Comparison of ENCODE assay signal across 11 mouse cellular contexts in genomic region chr1:156955926-156956760, GRCm38 (mm10). TPM values are rescaled to one million over a fixed set of nuclear protein-coding genes. Genes with fewer than 3 reads are reported as not detected.
DNase-seq lines count a peak whose midpoint lies in the region; ATAC-seq lines count a peak whose summit lies in the region.
"Had no signal": no experiment of that assay in that cellular context is flagged by ENCODE, and none has a peak within 500 bp of the region (broad histone marks: within the 10 kb centered on the region; RNA-seq: fewer than 3 reads in every experiment).

No protein-coding gene starts in this region.

- no peak for DNase-seq in heart, postnatal 36 days
- peak; percentile 57 to 74 for DNase-seq in thymus, postnatal 36 days
- no peak for DNase-seq in layer of hippocampus, adult 9-10 months (ENCODE audit: low spot score)
- no peak for DNase-seq in layer of hippocampus, adult 9-11 months
- DNase-seq: kidney, adult 8-10 months had no signal

- H3K4me2 ChIP-seq in heart, embryonic 11.5 days: peak overlapping the region; percentile 36
- H3K4me2 ChIP-seq in kidney, embryonic 16.5 days (replicated peaks; ENCODE audit: low read depth, low read length): no peak overlapping the region

- ATAC-seq in heart, embryonic 11.5 days (replicated peaks; ENCODE audit: insufficient number of reproducible peaks, low FRiP score, low TSS enrichment): no peak
- peak; percentile 99 for ATAC-seq in inflammation-experienced regulatory T-cells, adult 6 months
- ATAC-seq in megakaryocyte progenitor cell, adult 5-6 weeks (replicated peaks; ENCODE audit: poor library complexity): peak; percentile 88
- ATAC-seq in kidney, embryonic 16.5 days (ENCODE audit: low FRiP score, low TSS enrichment): no peak

- no peaks in the 10 kb centered on the region for H3K36me3 ChIP-seq in heart, embryonic 11.5 days (ENCODE audit: control insufficient read depth, insufficient read depth, low read length)
- H3K36me3 ChIP-seq in kidney, embryonic 16.5 days (ENCODE audit: insufficient read depth, low read length): no peaks in the 10 kb centered on the region
- H3K36me3 ChIP-seq: forebrain, embryonic 10.5 days; midbrain, embryonic 10.5 days had no signal

- 45% methylated on average over 17 of the region's 17 CpGs for WGBS in heart, embryonic 11.5 days (ENCODE audit: insufficient replicate concordance)
- 66% methylated on average over 17 of the region's 17 CpGs for WGBS in kidney, embryonic 16.5 days

- H3K4me3 ChIP-seq in heart, embryonic 11.5 days (ENCODE audit: low read depth, low read length): no peak overlapping the region
- H3K4me3 ChIP-seq in kidney, embryonic 16.5 days (ENCODE audit: low read length): no peak overlapping the region
- H3K4me3 ChIP-seq: forebrain, embryonic 10.5 days; midbrain, embryonic 10.5 days had no signal

- H3K27ac ChIP-seq in heart, embryonic 11.5 days (ENCODE audit: low read depth, low read length): no peak overlapping the region
- no peak overlapping the region for H3K27ac ChIP-seq in kidney, embryonic 16.5 days (ENCODE audit: low read length)
- H3K27ac ChIP-seq: forebrain, embryonic 10.5 days; midbrain, embryonic 10.5 days had no signal

- intact Hi-C loops in heart, postnatal 36 days (cut with DNase I): no loop called here

- H3K9me3 ChIP-seq in heart, embryonic 11.5 days (replicated peaks; ENCODE audit: control insufficient read depth, low read length): no peaks in the 10 kb centered on the region
- no peaks in the 10 kb centered on the region for H3K9me3 ChIP-seq in kidney, embryonic 16.5 days (ENCODE audit: low read length)
- H3K9me3 ChIP-seq: forebrain, embryonic 10.5 days; midbrain, embryonic 10.5 days had no signal

- no peak overlapping the region for H3K9ac ChIP-seq in heart, embryonic 11.5 days (ENCODE audit: low read depth, low read length)
- H3K9ac ChIP-seq in kidney, embryonic 16.5 days (replicated peaks; ENCODE audit: low read length): no peak overlapping the region

- no peaks in the 10 kb centered on the region for H3K27me3 ChIP-seq in heart, embryonic 11.5 days (ENCODE audit: control insufficient read depth, insufficient read depth, low read length)
- no peaks in the 10 kb centered on the region for H3K27me3 ChIP-seq in kidney, embryonic 16.5 days (ENCODE audit: insufficient read depth, low read length)

- H3K4me1 ChIP-seq in heart, embryonic 11.5 days (ENCODE audit: control insufficient read depth, insufficient read depth, low read length): peaks cover 13% of the 10 kb centered on the region; the same call in 1 of the 2 replicates
- 0 out of 2 replicates have a peak, but pooled peaks cover 2% of the 10 kb centered on the region for H3K4me1 ChIP-seq in kidney, embryonic 16.5 days (ENCODE audit: insufficient read depth, low read length)

RNA-seq across cellular contexts. Expression of gene Ralgps2, which starts 16.7 kb away (rescaled TPM):
- 42.6 and 44.1 TPM in 2 replicates for polyA plus RNA-seq in heart, embryonic 11.5 days (2014; fragmentation: Nextera tagmentation; extraction: Ambion mirVana)
- total RNA-seq in heart, postnatal 36 days (2021): 10 to 100 TPM; 10.4 to 12.0 TPM
- 10 to 100 TPM; 24.6 to 48.2 (median 34.1) TPM for polyA plus RNA-seq in inflammation-experienced regulatory T-cells, adult 6 months (2017; shearing (Covaris generic))
- total RNA-seq in megakaryocyte progenitor cell, adult 5-6 weeks (2015): 12.8 and 19.5 TPM in 2 replicates
- total RNA-seq in megakaryocyte progenitor cell, adult 5-6 weeks (2017): 32.5 and 34.0 TPM in 2 replicates
- polyA plus RNA-seq in kidney, embryonic 16.5 days (2015; fragmentation: Nextera tagmentation; extraction: Ambion mirVana): 59.0 and 59.3 TPM in 2 replicates

Comparison
In these comparisons a context has a peak if more than half of its experiments do, and no peak if none do; other contexts are left out.
1. ATAC-seq: peak in inflammation-experienced regulatory T-cells, adult 6 months (single experiment) and megakaryocyte progenitor cell, adult 5-6 weeks (single experiment); none in heart, embryonic 11.5 days (single experiment) and kidney, embryonic 16.5 days (single experiment).
2. DNase-seq: peak in thymus, postnatal 36 days (2 of 2); none in heart, postnatal 36 days (0 of 2), layer of hippocampus, adult 9-10 months (single experiment) and layer of hippocampus, adult 9-11 months (single experiment).